ENCODE assay signal across 9 mouse cellular contexts in genomic region chr9:58308395-58308794, GRCm38 (mm10). TPM values are rescaled to one million over a fixed set of nuclear protein-coding genes. Genes with fewer than 3 reads are reported as not detected.
A peak's percentile ranks its signal among the peaks of the same experiment; 100 is the strongest.
DNase-seq lines count a peak whose midpoint lies in the region; ATAC-seq and TF ChIP-seq lines count a peak whose summit lies in the region.
"Had no signal": no experiment of that assay in that cellular context is flagged by ENCODE, and none has a peak within 500 bp of the region (broad histone marks: within the 10 kb centered on the region; RNA-seq: fewer than 3 reads in every experiment).

No protein-coding gene starts in this region.

- H3K27ac ChIP-seq in kidney, adult 2 months (ENCODE audit: insufficient read depth, low read depth, low read length) = no peak overlapping the region
- H3K27ac ChIP-seq in embryonic facial prominence, embryonic 15.5 days (replicated peaks) = peak overlapping the region; percentile 86
- 0 out of 2 replicates have a peak overlapping the region, but pooled peaks have one; percentile 44 for H3K27ac ChIP-seq in heart, postnatal 0 days (ENCODE audit: low read depth)

- DNase-seq in kidney, postnatal 4 days = peak; percentile 57 to 77
- no peak for DNase-seq in kidney, adult 2 months
- DNase-seq in heart, postnatal 0 days (ENCODE audit: low spot score) = no peak
- DNase-seq in lung, postnatal 10 days = peak; percentile 87
- no peak for DNase-seq in T-cell, adult 2 months (ENCODE audit: low spot score)
- no peak for DNase-seq in adrenal gland, postnatal 10 days

- 0 out of 2 replicates have a peak overlapping the region, but pooled peaks have one; percentile 12 for H3K9ac ChIP-seq in embryonic facial prominence, embryonic 15.5 days
- H3K9ac ChIP-seq in heart, postnatal 0 days (replicated peaks; ENCODE audit: low read depth, low read length) = no peak overlapping the region

- H3K27me3 ChIP-seq in kidney, adult 2 months (replicated peaks; ENCODE audit: control insufficient read depth, insufficient read depth, low read length) = no peaks in the 10 kb centered on the region
- peaks cover 11% of the 10 kb centered on the region for H3K27me3 ChIP-seq in embryonic facial prominence, embryonic 15.5 days
- H3K27me3 ChIP-seq in heart, postnatal 0 days (ENCODE audit: control insufficient read depth, insufficient read depth, low read length) = peaks cover 19% of the 10 kb centered on the region

- TF ChIP-seq POLR2A in kidney, adult 2 months (IDR thresholded peaks at IDR 0.05; ENCODE audit: low read depth, low read length) = no peak

- H3K4me3 ChIP-seq in kidney, adult 2 months (ENCODE audit: insufficient read depth, low read depth, low read length) = no peak overlapping the region
- 0 out of 2 replicates have a peak overlapping the region, but pooled peaks have one; percentile 1 for H3K4me3 ChIP-seq in embryonic facial prominence, embryonic 15.5 days (replicated peaks)
- no peak overlapping the region for H3K4me3 ChIP-seq in heart, postnatal 0 days (ENCODE audit: low read depth, low read length)

- no peaks in the 10 kb centered on the region for H3K36me3 ChIP-seq in kidney, adult 2 months (ENCODE audit: control insufficient read depth, insufficient read depth, low read length)
- H3K36me3 ChIP-seq in embryonic facial prominence, embryonic 15.5 days = no peaks in the 10 kb centered on the region
- H3K36me3 ChIP-seq in heart, postnatal 0 days (replicated peaks; ENCODE audit: control insufficient read depth, insufficient read depth, low read length) = no peaks in the 10 kb centered on the region

- TF ChIP-seq CTCF in kidney, adult 2 months (conservative IDR thresholded peaks at IDR 0.05; ENCODE audit: insufficient read depth, insufficient read length, low read depth, low read length) = no peak
- no peak for TF ChIP-seq CTCF in heart, postnatal 0 days (IDR thresholded peaks at IDR 0.05; ENCODE audit: low read depth)

- H3K9me3 ChIP-seq in embryonic facial prominence, embryonic 15.5 days (replicated peaks) = no peaks in the 10 kb centered on the region
- no peaks in the 10 kb centered on the region for H3K9me3 ChIP-seq in heart, postnatal 0 days (replicated peaks; ENCODE audit: control insufficient read depth, low read length)

- H3K4me2 ChIP-seq in embryonic facial prominence, embryonic 15.5 days (replicated peaks) = peak overlapping the region; percentile 24
- H3K4me2 ChIP-seq in heart, postnatal 0 days (ENCODE audit: low read depth, low read length) = peak overlapping the region; percentile 7; the same call in 1 of the 2 replicates

- ATAC-seq in embryonic facial prominence, embryonic 15.5 days (ENCODE audit: insufficient number of reproducible peaks, low FRiP score, low TSS enrichment, low read depth) = peak; percentile 68
- peak; percentile 33 for ATAC-seq in heart, postnatal 0 days (ENCODE audit: insufficient read depth, low read depth)
- no peak for ATAC-seq in megakaryocyte progenitor cell, adult 5-6 weeks (replicated peaks; ENCODE audit: poor library complexity)

- TF ChIP-seq EP300 in heart, postnatal 0 days (IDR thresholded peaks at IDR 0.05; ENCODE audit: low read depth) = no peak

- no peaks in the 10 kb centered on the region for H3K4me1 ChIP-seq in kidney, adult 2 months (ENCODE audit: control insufficient read depth, insufficient read depth, low read length)
- peaks cover 94% of the 10 kb centered on the region for H3K4me1 ChIP-seq in embryonic facial prominence, embryonic 15.5 days
- H3K4me1 ChIP-seq in heart, postnatal 0 days (ENCODE audit: control insufficient read depth, insufficient read depth) = peaks cover 46% of the 10 kb centered on the region

- WGBS in kidney, adult 2 months = 75% methylated on average over 6 of the region's 6 CpGs
- 18% methylated on average over 6 of the region's 6 CpGs for WGBS in embryonic facial prominence, embryonic 15.5 days
- 43% methylated on average over 6 of the region's 6 CpGs for WGBS in heart, postnatal 0 days

RNA-seq across cellular contexts. Expression of gene Loxl1, which starts 4.6 kb away (rescaled TPM):
- polyA plus RNA-seq in kidney, adult 2 months (2012; rRNA removed) = 32.3 and 41.8 TPM in 2 replicates
- 89.8 and 92.4 TPM in 2 replicates for polyA plus RNA-seq in embryonic facial prominence, embryonic 15.5 days (2015; fragmentation: Nextera tagmentation; extraction: Ambion mirVana)
- total RNA-seq in heart, postnatal 0 days (2014; rRNA removed; ENCODE audit: low replicate concordance) = 44.1 and 61.7 TPM in 2 replicates
- 39.2 and 40.7 TPM in 2 replicates for polyA plus RNA-seq in heart, postnatal 0 days (2015; fragmentation: Nextera tagmentation; extraction: Ambion mirVana)
- not detected in 2 replicates for total RNA-seq in megakaryocyte progenitor cell, adult 5-6 weeks (2015)
- not detected in 2 replicates for total RNA-seq in megakaryocyte progenitor cell, adult 5-6 weeks (2017)
- total RNA-seq in adrenal gland, postnatal 10 days (2021) = 10 to 100 TPM; 49.1 to 49.2 TPM
- total RNA-seq: hematopoietic stem cell, adult 5-6 weeks had no signal

RNA-seq across cellular contexts. Expression of gene Stoml1, which starts 55.4 kb away (rescaled TPM):
- 32.5 and 32.6 TPM in 2 replicates for polyA plus RNA-seq in kidney, adult 2 months (2012; rRNA removed)
- polyA plus RNA-seq in embryonic facial prominence, embryonic 15.5 days (2015; fragmentation: Nextera tagmentation; extraction: Ambion mirVana) = 35.9 and 42.8 TPM in 2 replicates
- 16.4 and 52.8 TPM in 2 replicates for total RNA-seq in heart, postnatal 0 days (2014; rRNA removed; ENCODE audit: low replicate concordance)
- 21.7 and 23.3 TPM in 2 replicates for polyA plus RNA-seq in heart, postnatal 0 days (2015; fragmentation: Nextera tagmentation; extraction: Ambion mirVana)
- total RNA-seq in megakaryocyte progenitor cell, adult 5-6 weeks (2015) = 1.9 and 6.7 TPM in 2 replicates
- total RNA-seq in megakaryocyte progenitor cell, adult 5-6 weeks (2017) = 7.3 and 7.9 TPM in 2 replicates
- 10 to 100 TPM; 14.6 to 22.4 TPM for total RNA-seq in adrenal gland, postnatal 10 days (2021)

RNA-seq across cellular contexts. Expression of gene Pml, which starts 58.8 kb away (rescaled TPM):
- 27.0 and 27.6 TPM in 2 replicates for polyA plus RNA-seq in kidney, adult 2 months (2012; rRNA removed)
- 14.5 and 17.0 TPM in 2 replicates for polyA plus RNA-seq in embryonic facial prominence, embryonic 15.5 days (2015; fragmentation: Nextera tagmentation; extraction: Ambion mirVana)
- total RNA-seq in heart, postnatal 0 days (2014; rRNA removed; ENCODE audit: low replicate concordance) = 11.4 and 15.0 TPM in 2 replicates
- polyA plus RNA-seq in heart, postnatal 0 days (2015; fragmentation: Nextera tagmentation; extraction: Ambion mirVana) = 5.2 and 5.6 TPM in 2 replicates
- 32.6 and 41.2 TPM in 2 replicates for total RNA-seq in megakaryocyte progenitor cell, adult 5-6 weeks (2015)
- 13.2 and 14.5 TPM in 2 replicates for total RNA-seq in megakaryocyte progenitor cell, adult 5-6 weeks (2017)
- total RNA-seq in adrenal gland, postnatal 10 days (2021) = 10 to 100 TPM; 21.8 to 25.6 TPM

Comparison
In these comparisons a context has a peak if more than half of its experiments do, and no peak if none do; other contexts are left out.
1. DNase-seq: peak in kidney, postnatal 4 days (2 of 2) and lung, postnatal 10 days (single experiment); none in kidney, adult 2 months (single experiment), heart, postnatal 0 days (single experiment), T-cell, adult 2 months (single experiment) and adrenal gland, postnatal 10 days (single experiment).
2. RNA of gene Loxl1, which starts 4.6 kb away (total RNA-seq): 44.1 to 61.7 TPM in heart, postnatal 0 days and 49.1 to 49.2 TPM in adrenal gland, postnatal 10 days; not detected in megakaryocyte progenitor cell, adult 5-6 weeks; every median in the first group is over 10 times any median in the second.